Comparison of ENCODE assay signal across 8 mouse cellular contexts in genomic region chr10:87854408-87854807, GRCm38 (mm10). TPM values are rescaled to one million over a fixed set of nuclear protein-coding genes. Genes with fewer than 3 reads are reported as not detected.
DNase-seq lines count a peak whose midpoint lies in the region; ATAC-seq and TF ChIP-seq lines count a peak whose summit lies in the region.

No protein-coding gene starts in this region.

- peaks cover 5% of the 10 kb centered on the region; the same call in 1 of the 2 replicates for H3K27me3 ChIP-seq in forebrain, embryonic 15.5 days

- peaks cover 40% of the 10 kb centered on the region for H3K4me1 ChIP-seq in bone marrow macrophage, adult 2 months (ENCODE audit: control insufficient read depth, insufficient read depth, low read length)
- H3K4me1 ChIP-seq in forebrain, embryonic 15.5 days: peaks cover 12% of the 10 kb centered on the region

- DNase-seq in gastrocnemius, adult 18-20 months (ENCODE audit: low spot score): peak; percentile 68
- no peak for DNase-seq in gastrocnemius, postnatal 25 days
- DNase-seq in B cell, adult 2 months: peak; percentile 49 to 51
- DNase-seq in kidney, postnatal 4 days: peak; percentile 80 to 82
- peak; percentile 72 for DNase-seq in lung, postnatal 10 days
- DNase-seq in spleen, postnatal 10 days (ENCODE audit: low spot score in 2 of 2): peak; percentile 21 to 61

- 1% methylated on average over 5 of the region's 5 CpGs for WGBS in forebrain, embryonic 15.5 days

- TF ChIP-seq CTCF in bone marrow macrophage, adult 2 months (IDR thresholded peaks at IDR 0.05; ENCODE audit: low read depth, low read length): peak; percentile 75; the same call in 1 of the 2 replicates

- no peak overlapping the region for H3K9ac ChIP-seq in forebrain, embryonic 15.5 days (replicated peaks)

- H3K36me3 ChIP-seq in forebrain, embryonic 15.5 days: no peaks in the 10 kb centered on the region

- ATAC-seq in forebrain, embryonic 15.5 days (replicated peaks): peak; percentile 59; the same call in 1 of the 2 replicates

- peak overlapping the region; percentile 21; the same call in 1 of the 2 replicates for H3K27ac ChIP-seq in bone marrow macrophage, adult 2 months (ENCODE audit: insufficient read depth, low read depth, low read length)
- no peak overlapping the region for H3K27ac ChIP-seq in forebrain, embryonic 15.5 days (replicated peaks)

- TF ChIP-seq POLR2A in bone marrow macrophage, adult 2 months (IDR thresholded peaks at IDR 0.05; ENCODE audit: borderline replicate concordance, low read depth, low read length): no peak

- H3K9me3 ChIP-seq in forebrain, embryonic 15.5 days: no peaks in the 10 kb centered on the region

- H3K4me3 ChIP-seq in bone marrow macrophage, adult 2 months (ENCODE audit: insufficient read depth, low read length): no peak overlapping the region
- H3K4me3 ChIP-seq in forebrain, embryonic 15.5 days: no peak overlapping the region

- H3K4me2 ChIP-seq in forebrain, embryonic 15.5 days (replicated peaks): no peak overlapping the region

RNA-seq across cellular contexts. Expression of gene Igf1, which starts 3.7 kb away (rescaled TPM):
- 1 to 10 TPM; 6.8 to 9.4 TPM for total RNA-seq in gastrocnemius, adult 18-20 months (2021)
- 10 to 100 TPM; 29.5 to 30.2 TPM for total RNA-seq in gastrocnemius, postnatal 25 days (2021)
- polyA plus RNA-seq in bone marrow macrophage, adult 2 months (2012; ENCODE audit: insufficient read depth, insufficient read length, missing spikeins): 1,038 and 1,121 TPM in 2 replicates
- polyA plus RNA-seq in forebrain, embryonic 15.5 days (2015; fragmentation: Nextera tagmentation; extraction: Ambion mirVana): 3.8 and 4.6 TPM in 2 replicates
